Mouse (Mus musculus) lung, adult 2 months (tissue): Measurements from ENCODE around the gene Alg12.

Source experiments
- CTCF ChIP-seq: fragments of 200-500 bp; IDR thresholded peaks from 2 replicates; pipeline ENCODE4 v1.5.1; 2011; ENCODE audit warnings: mild to moderate bottlenecking, low read length, control low read depth; ENCODE audit not compliant: insufficient read depth
- POLR2A ChIP-seq: fragments of 200-500 bp; IDR thresholded peaks from 2 replicates; pipeline ENCODE4 v1.6.1; 2011; ENCODE audit warnings: low read depth, mild to moderate bottlenecking, control low read depth, low read length, borderline replicate concordance; ENCODE audit errors: extremely low read depth

GRCm38 (mm10) chr15:88864270-88865030, 45.3 kb upstream of the Alg12 start:
- no peak for TF ChIP-seq POLR2A
- no peak for TF ChIP-seq CTCF
